Mouse (Mus musculus): Measurements from ENCODE around the gene Kcnj5.

Gene Kcnj5

GRCm38 (mm10) chr9:32320167-32320566 lies 24.0 kb downstream of the Kcnj5 start:
- no peak for DNase-seq (ENCODE audit: low spot score in 2 of 2)

- no peak for DNase-seq (ENCODE audit: low spot score in 2 of 2)
Measured at GRCm38 (mm10) chr9:32315999-32316398, 28.2 kb downstream of the Kcnj5 start.

- DNase-seq (ENCODE audit: low spot score in 2 of 2) = no peak
Measured at GRCm38 (mm10) chr9:32314071-32314470, 30.1 kb downstream of the Kcnj5 start.

- DNase-seq (ENCODE audit: low spot score in 2 of 2) = no peak
Measured at GRCm38 (mm10) chr9:32312208-32312607, 31.9 kb downstream of the Kcnj5 start.

GRCm38 (mm10) chr9:32311786-32312185 lies 32.4 kb downstream of the Kcnj5 start:
- DNase-seq (ENCODE audit: low spot score in 2 of 2) = no peak

GRCm38 (mm10) chr9:32302501-32303150 lies 41.5 kb downstream of the Kcnj5 start:
- no peak for DNase-seq (ENCODE audit: low spot score in 2 of 2)

GRCm38 (mm10) chr9:32295061-32295800 lies 48.9 kb downstream of the Kcnj5 start:
- DNase-seq (ENCODE audit: low spot score in 2 of 2) = no peak

- no peak for DNase-seq (ENCODE audit: low spot score in 2 of 2)
Measured at GRCm38 (mm10) chr9:32292686-32293085, 51.5 kb downstream of the Kcnj5 start.

GRCm38 (mm10) chr9:32291618-32292017 lies 52.5 kb downstream of the Kcnj5 start:
- no peak for DNase-seq (ENCODE audit: low spot score in 2 of 2)

GRCm38 (mm10) chr9:32283591-32283990 lies 60.6 kb downstream of the Kcnj5 start:
- DNase-seq (ENCODE audit: low spot score in 2 of 2) = no peak

GRCm38 (mm10) chr9:32280456-32280855 lies 63.7 kb downstream of the Kcnj5 start:
- DNase-seq (ENCODE audit: low spot score in 2 of 2) = no peak

GRCm38 (mm10) chr9:32279789-32280188 lies 64.4 kb downstream of the Kcnj5 start:
- no peak for DNase-seq (ENCODE audit: low spot score in 2 of 2)

GRCm38 (mm10) chr9:32278052-32278451 lies 66.1 kb downstream of the Kcnj5 start:
- no peak for DNase-seq (ENCODE audit: low spot score in 2 of 2)

GRCm38 (mm10) chr9:32271896-32272444 lies 72.2 kb downstream of the Kcnj5 start:
- DNase-seq (ENCODE audit: low spot score in 2 of 2) = peak in 1 of 2 experiments; percentile 66
